Mouse (Mus musculus) forebrain, embryonic 14.5 days (tissue): ENCODE results near the gene Eea1. TPM values are rescaled to one million over a fixed set of nuclear protein-coding genes. Genes with fewer than 3 reads are reported as not detected.

Experiments
- ATAC-seq: fragments of 200-750 bp; cut with Nextera tagmentation; 2 replicates; pipeline ENCODE4 v1.8.0; 2017; ENCODE audit warnings: mild to moderate bottlenecking, moderate library complexity
- DNase-seq: peaks from one replicate; pipeline ENCODE4 v3.0.0-alpha.2; 2015; ENCODE audit warnings: low spot score
- H3K27ac ChIP-seq: fragments of 300-500 bp; sonication (generic); 2 replicates; pipeline ENCODE4 v1.5.1; 2014; ENCODE audit warnings: low read depth, mild to moderate bottlenecking, control low read depth, low read length, moderate library complexity
- H3K27me3 ChIP-seq: fragments of 300-500 bp; sonication (generic); replicated peaks from 2 replicates; pipeline ENCODE4 v1.6.1; 2014; ENCODE audit warnings: low read length, control low read depth, mixed read lengths; ENCODE audit not compliant: control insufficient read depth, insufficient read depth
- H3K36me3 ChIP-seq: fragments of 300-500 bp; sonication (generic); 2 replicates; pipeline ENCODE4 v1.6.1; 2014; ENCODE audit warnings: low read length, control low read depth; ENCODE audit not compliant: control insufficient read depth, insufficient read depth
- H3K4me1 ChIP-seq: fragments of 300-500 bp; sonication (generic); 2 replicates; pipeline ENCODE4 v1.6.1; 2014; ENCODE audit warnings: antibody characterized with exemption, low read length, control low read depth; ENCODE audit not compliant: control insufficient read depth, insufficient read depth
- H3K4me2 ChIP-seq: fragments of 300-500 bp; sonication (generic); 2 replicates; pipeline ENCODE4 v1.6.1; 2014; ENCODE audit warnings: mild to moderate bottlenecking, control low read depth, low read length
- H3K4me3 ChIP-seq: fragments of 300-500 bp; sonication (generic); 2 replicates; pipeline ENCODE4 v1.5.1; 2014; ENCODE audit warnings: low read depth, low read length, control low read depth
- H3K9ac ChIP-seq: fragments of 300-500 bp; sonication (generic); 2 replicates; pipeline ENCODE4 v1.6.1; 2014; ENCODE audit warnings: mild to moderate bottlenecking, low read length, control low read depth, moderate library complexity
- H3K9me3 ChIP-seq: fragments of 300-500 bp; sonication (generic); replicated peaks from 2 replicates; pipeline ENCODE4 v1.6.1; 2016; ENCODE audit warnings: low read length, control low read depth, mixed read lengths; ENCODE audit not compliant: control insufficient read depth
- WGBS: fragments of 180-500 bp; shearing (Covaris S2); extraction: QIAGEN DNeasy Blood & Tissue Kit; methylation state at CpG from one replicate; pipeline ENCODE4 v1.1.7; 2014; 5-methylcytosine and 5-hydroxymethylcytosine counted together
- polyA plus RNA-seq: library from polyadenylated mRNA; unstranded; fragments of >200 nt; fragmentation: Nextera tagmentation; extraction: Ambion mirVana; gene quantifications from 2 replicates; pipeline ENCODE4 v1.2.1, GENCODE M21; 2014

Eea1 gene
- 15.5 and 18.9 TPM in 2 replicates for polyA plus RNA-seq

GRCm38 (mm10) chr10:95940046-95940900, at the start of gene Eea1:
TSS of gene Eea1 (plus strand) at chr10:95940650.
- Histone ChIP-seq H3K36me3 (no peaks in the 10 kb centered on the region), H3K4me2 (peak within 1 kb of the TSS; percentile 78), H3K4me3 (peak within 1 kb of the TSS; percentile 79), H3K9ac (peak within 1 kb of the TSS; percentile 85), H3K9me3 (no peaks in the 10 kb centered on the region), H3K4me1 (peaks cover 9% of the 10 kb centered on the region; the same call in 1 of the 2 replicates), H3K27ac (peak within 1 kb of the TSS; percentile 82), H3K27me3 (no peaks in the 10 kb centered on the region)
- ATAC-seq (peak; percentile 98), DNase-seq (peak; percentile 96)
- WGBS = under 1% methylated on average over 37 of the region's 59 CpGs

GRCm38 (mm10) chr10:95891214-95891960, 49.1 kb upstream of the Eea1 start:
- H3K36me3 ChIP-seq = no peaks in the 10 kb centered on the region
- no peak for ATAC-seq
- H3K4me1 ChIP-seq = no peaks in the 10 kb centered on the region
- DNase-seq = no peak
- no peak overlapping the region for H3K4me3 ChIP-seq
- no peak overlapping the region for H3K4me2 ChIP-seq
- no peak overlapping the region for H3K27ac ChIP-seq
- H3K9ac ChIP-seq = no peak overlapping the region
- 77% methylated on average over 7 of the region's 7 CpGs for WGBS
- no peaks in the 10 kb centered on the region for H3K27me3 ChIP-seq
- no peaks in the 10 kb centered on the region for H3K9me3 ChIP-seq

GRCm38 (mm10) chr10:95892132-95892531, 48.3 kb upstream of the Eea1 start:
- DNase-seq (no peak), ATAC-seq (no peak)
- H3K9me3 ChIP-seq = no peaks in the 10 kb centered on the region
- no peak overlapping the region for H3K27ac ChIP-seq
- H3K36me3 ChIP-seq = no peaks in the 10 kb centered on the region
- no peak overlapping the region for H3K9ac ChIP-seq
- no peaks in the 10 kb centered on the region for H3K4me1 ChIP-seq
- no peaks in the 10 kb centered on the region for H3K27me3 ChIP-seq
- WGBS = 76% methylated on average over 9 of the region's 9 CpGs
- H3K4me3 ChIP-seq = no peak overlapping the region
- H3K4me2 ChIP-seq = no peak overlapping the region

- Histone ChIP-seq H3K9ac (no peak overlapping the region), H3K27me3 (no peaks in the 10 kb centered on the region), H3K4me1 (no peaks in the 10 kb centered on the region), H3K36me3 (no peaks in the 10 kb centered on the region), H3K27ac (no peak overlapping the region), H3K9me3 (no peaks in the 10 kb centered on the region), H3K4me2 (no peak overlapping the region), H3K4me3 (no peak overlapping the region)
- ATAC-seq = no peak
- 88% methylated on average over 14 of the region's 14 CpGs for WGBS
- DNase-seq = peak; percentile 8
These were observed 47.0 kb upstream of the Eea1 start for GRCm38 (mm10) chr10:95893291-95893932.

- peak; percentile 52 for ATAC-seq
- H3K9ac ChIP-seq = peak overlapping the region; percentile 37; the same call in 1 of the 2 replicates
- H3K36me3 ChIP-seq = no peaks in the 10 kb centered on the region
- WGBS = 43% methylated on average over 17 of the region's 17 CpGs
- H3K27ac ChIP-seq = no peak overlapping the region
- H3K9me3 ChIP-seq = no peaks in the 10 kb centered on the region
- DNase-seq = peak; percentile 5
- peak overlapping the region; percentile 19 for H3K4me3 ChIP-seq
- no peaks in the 10 kb centered on the region for H3K4me1 ChIP-seq
- peak overlapping the region; percentile 49 for H3K4me2 ChIP-seq
- no peaks in the 10 kb centered on the region for H3K27me3 ChIP-seq
These were observed 46.2 kb upstream of the Eea1 start for GRCm38 (mm10) chr10:95894036-95894855.

GRCm38 (mm10) chr10:95894856-95895386, 45.5 kb upstream of the Eea1 start:
- peak; percentile 86 for DNase-seq
- Histone ChIP-seq H3K27me3 (no peaks in the 10 kb centered on the region), H3K9me3 (no peaks in the 10 kb centered on the region), H3K27ac (no peak overlapping the region), H3K4me2 (peak overlapping the region; percentile 49), H3K4me3 (peak overlapping the region; percentile 19), H3K36me3 (no peaks in the 10 kb centered on the region), H3K4me1 (no peaks in the 10 kb centered on the region), H3K9ac (peak overlapping the region; percentile 37; the same call in 1 of the 2 replicates)
- 38% methylated on average over 10 of the region's 10 CpGs for WGBS
- peak; percentile 92 for ATAC-seq

GRCm38 (mm10) chr10:95898471-95899154, 41.8 kb upstream of the Eea1 start:
- no peaks in the 10 kb centered on the region for H3K9me3 ChIP-seq
- H3K4me2 ChIP-seq = no peak overlapping the region
- H3K4me1 ChIP-seq = no peaks in the 10 kb centered on the region
- DNase-seq = peak; percentile 58
- no peak overlapping the region for H3K4me3 ChIP-seq
- H3K9ac ChIP-seq = no peak overlapping the region
- 66% methylated on average over 5 of the region's 5 CpGs for WGBS
- H3K36me3 ChIP-seq = no peaks in the 10 kb centered on the region
- no peak overlapping the region for H3K27ac ChIP-seq
- H3K27me3 ChIP-seq = no peaks in the 10 kb centered on the region
- no peak for ATAC-seq
